Mouse (Mus musculus): ENCODE measurements around the gene Ccdc61. TPM values are rescaled to one million over a fixed set of nuclear protein-coding genes. Genes with fewer than 3 reads are reported as not detected.

Ccdc61 gene
- polyA plus RNA-seq, 1 experiment from 2014 or later, result 26.5 TPM

Other genes starting within 250 kb of the Ccdc61 start
- gene Psg20, start 224.2 kb downstream of the Ccdc61 start, polyA plus RNA-seq (2014; fragmentation: Nextera tagmentation; extraction: Ambion mirVana), result not detected in 2 replicates
- gene Psg22, start 192.3 kb downstream of the Ccdc61 start, polyA plus RNA-seq (2014; fragmentation: Nextera tagmentation; extraction: Ambion mirVana), result not detected in 2 replicates
- gene Psg19, start 111.9 kb downstream of the Ccdc61 start, polyA plus RNA-seq (2014; fragmentation: Nextera tagmentation; extraction: Ambion mirVana), result not detected in 2 replicates
- gene Psg17, start 88.8 kb downstream of the Ccdc61 start, polyA plus RNA-seq (2014; fragmentation: Nextera tagmentation; extraction: Ambion mirVana), result not detected in 2 replicates
- gene Mill2, start 70.4 kb downstream of the Ccdc61 start, polyA plus RNA-seq (2014; fragmentation: Nextera tagmentation; extraction: Ambion mirVana), result 0.20 and 0.33 TPM in 2 replicates
- 0.49 and 0.70 TPM in 2 replicates for gene Pglyrp1, start 39.1 kb downstream of the Ccdc61 start, polyA plus RNA-seq (2014; fragmentation: Nextera tagmentation; extraction: Ambion mirVana)
- gene Nova2, start 15.5 kb upstream of the Ccdc61 start, polyA plus RNA-seq (2014; fragmentation: Nextera tagmentation; extraction: Ambion mirVana), result 1.4 and 1.7 TPM in 2 replicates
- gene Nanos2, start 77.0 kb upstream of the Ccdc61 start, polyA plus RNA-seq (2014; fragmentation: Nextera tagmentation; extraction: Ambion mirVana), result not detected in 2 replicates
- gene Mypop, start 80.8 kb upstream of the Ccdc61 start, polyA plus RNA-seq (2014; fragmentation: Nextera tagmentation; extraction: Ambion mirVana), result 4.3 and 5.3 TPM in 2 replicates
- 27.9 and 28.3 TPM in 2 replicates for gene Irf2bp1, start 93.6 kb upstream of the Ccdc61 start, polyA plus RNA-seq (2014; fragmentation: Nextera tagmentation; extraction: Ambion mirVana)
- not detected in 2 replicates for gene Foxa3, start 113.1 kb upstream of the Ccdc61 start, polyA plus RNA-seq (2014; fragmentation: Nextera tagmentation; extraction: Ambion mirVana)
- 34.8 and 36.3 TPM in 2 replicates for gene Sympk, start 114.0 kb upstream of the Ccdc61 start, polyA plus RNA-seq (2014; fragmentation: Nextera tagmentation; extraction: Ambion mirVana)
- not detected in 2 replicates for gene Rsph6a, start 144.3 kb upstream of the Ccdc61 start, polyA plus RNA-seq (2014; fragmentation: Nextera tagmentation; extraction: Ambion mirVana)
- gene Dmwd, start 165.8 kb upstream of the Ccdc61 start, polyA plus RNA-seq (2014; fragmentation: Nextera tagmentation; extraction: Ambion mirVana), result 17.2 and 17.7 TPM in 2 replicates
- 5.1 and 6.5 TPM in 2 replicates for gene Dmpk, start 173.4 kb upstream of the Ccdc61 start, polyA plus RNA-seq (2014; fragmentation: Nextera tagmentation; extraction: Ambion mirVana)
- gene Six5, start 184.2 kb upstream of the Ccdc61 start, polyA plus RNA-seq (2014; fragmentation: Nextera tagmentation; extraction: Ambion mirVana), result 10.0 and 10.5 TPM in 2 replicates
- 2.4 TPM in 2 replicates for gene Gm4969, start 208.0 kb upstream of the Ccdc61 start, polyA plus RNA-seq (2014; fragmentation: Nextera tagmentation; extraction: Ambion mirVana)
- 7.4 and 7.7 TPM in 2 replicates for gene Fbxo46, start 209.4 kb upstream of the Ccdc61 start, polyA plus RNA-seq (2014; fragmentation: Nextera tagmentation; extraction: Ambion mirVana)
- 9.4 and 9.7 TPM in 2 replicates for gene Qpctl, start 238.9 kb upstream of the Ccdc61 start, polyA plus RNA-seq (2014; fragmentation: Nextera tagmentation; extraction: Ambion mirVana)
- 157 and 171 TPM in 2 replicates for gene Snrpd2, start 239.3 kb upstream of the Ccdc61 start, polyA plus RNA-seq (2014; fragmentation: Nextera tagmentation; extraction: Ambion mirVana)